Mouse (Mus musculus): ENCODE measurements at regions not wholly inside any gene's neighbourhood (a gene's known extent, or its start where the extent isn't known, plus 50 kb on each side); places are given as distances from the start of the nearest gene placed in this dataset.
A peak's percentile ranks its signal among the peaks of the same experiment; 100 is the strongest.

DNA sequence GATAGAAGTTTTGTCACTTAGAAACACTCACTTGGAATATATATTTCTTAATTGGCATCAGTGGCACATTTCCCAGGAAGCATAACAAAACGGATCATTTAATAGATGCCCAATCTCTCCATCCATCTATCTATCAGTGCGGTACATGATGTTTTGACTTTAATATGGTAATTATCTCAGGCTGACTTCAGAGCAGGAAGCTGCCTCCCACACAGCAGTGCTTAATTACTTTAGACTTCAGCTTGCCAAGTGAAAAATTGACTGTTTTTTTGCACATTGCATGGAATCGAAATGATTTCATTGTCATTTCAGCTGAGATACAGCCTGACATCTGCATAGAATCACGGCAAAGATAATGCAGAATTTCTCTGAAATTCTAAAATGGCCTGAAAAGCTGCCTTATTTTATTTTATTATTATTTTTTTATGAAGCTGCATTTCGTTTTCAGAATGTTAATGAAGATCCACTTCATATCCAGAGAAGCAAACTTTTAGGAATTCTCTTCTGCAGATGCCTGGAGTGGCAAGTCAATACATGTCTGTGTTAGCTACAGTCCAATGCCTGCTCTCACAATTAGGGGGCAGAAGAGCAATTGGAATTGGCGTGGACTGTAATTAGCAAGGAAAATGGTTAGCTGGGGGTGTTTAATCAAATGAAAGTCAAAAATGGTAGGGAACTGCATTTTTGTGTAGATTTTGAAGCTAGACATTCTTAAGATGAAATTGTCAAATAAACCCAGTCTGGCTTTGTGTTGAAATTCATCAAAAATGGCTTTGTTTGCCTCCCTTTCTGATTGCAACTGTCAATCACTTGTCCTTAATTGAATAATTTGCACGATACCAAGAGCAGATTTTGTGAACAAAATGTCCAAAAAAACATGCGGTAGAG is 240.3 kb downstream of the Ttll7 start:
- DNase-seq: no peak
- intact Hi-C loops (cut with DNase I): no loop called here

- DNase-seq: no peak
- intact Hi-C loops (cut with DNase I): no loop called here
Observed at GRCm38 (mm10) chr3:147093076-147093380, 240.9 kb downstream of the Ttll7 start.

DNA sequence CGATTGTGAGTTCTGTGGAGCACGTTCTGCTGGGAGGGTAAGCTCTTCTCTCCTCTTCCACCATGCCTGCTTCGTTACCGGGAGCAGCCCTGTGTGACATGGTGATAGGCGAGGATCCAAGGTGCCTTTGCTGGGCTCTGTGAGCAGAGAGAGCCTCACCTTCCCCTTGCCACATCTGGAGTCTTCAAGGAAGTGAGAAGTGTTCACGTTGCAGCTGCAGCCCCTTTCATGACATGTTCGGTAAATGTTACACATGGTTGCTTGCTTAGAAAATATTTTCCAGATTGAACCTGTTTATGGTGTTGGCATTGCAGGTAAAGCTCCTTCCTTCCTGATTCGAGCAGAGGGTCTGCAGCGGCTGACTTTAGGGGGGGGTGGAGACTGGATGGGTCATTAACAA is 244.0 kb downstream of the Ttll7 start:
- DNase-seq: no peak
- intact Hi-C loops (cut with DNase I): no loop called here

GRCm38 (mm10) chr3:147098065-147098580 is 246.0 kb downstream of the Ttll7 start:
- intact Hi-C loops (cut with DNase I): no loop called here
- DNase-seq: no peak

DNA sequence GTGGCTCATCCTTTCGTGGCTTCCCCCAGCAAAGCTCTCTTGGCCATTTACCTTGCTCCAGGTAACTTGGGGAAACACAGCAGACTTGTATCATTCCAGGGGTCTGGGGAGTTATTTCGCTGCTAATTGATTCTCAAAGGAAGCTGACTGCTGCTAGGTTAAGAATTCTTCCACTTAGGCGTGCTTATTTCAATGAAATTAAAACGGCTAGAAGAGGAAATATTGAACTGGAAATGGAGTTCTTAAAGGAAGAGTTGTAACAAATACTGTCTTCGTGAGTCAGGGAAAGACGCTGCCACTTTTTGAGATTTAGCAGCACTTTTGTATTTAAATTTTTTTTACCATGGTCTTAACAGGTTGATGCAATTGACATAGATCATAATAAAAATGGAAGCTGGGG is 246.4 kb downstream of the Ttll7 start:
- intact Hi-C loops (cut with DNase I): no loop called here
- DNase-seq: no peak

- intact Hi-C loops (cut with DNase I): no loop called here
- DNase-seq: no peak
Observed at GRCm38 (mm10) chr3:147099143-147099713, 247.1 kb downstream of the Ttll7 start.

DNA sequence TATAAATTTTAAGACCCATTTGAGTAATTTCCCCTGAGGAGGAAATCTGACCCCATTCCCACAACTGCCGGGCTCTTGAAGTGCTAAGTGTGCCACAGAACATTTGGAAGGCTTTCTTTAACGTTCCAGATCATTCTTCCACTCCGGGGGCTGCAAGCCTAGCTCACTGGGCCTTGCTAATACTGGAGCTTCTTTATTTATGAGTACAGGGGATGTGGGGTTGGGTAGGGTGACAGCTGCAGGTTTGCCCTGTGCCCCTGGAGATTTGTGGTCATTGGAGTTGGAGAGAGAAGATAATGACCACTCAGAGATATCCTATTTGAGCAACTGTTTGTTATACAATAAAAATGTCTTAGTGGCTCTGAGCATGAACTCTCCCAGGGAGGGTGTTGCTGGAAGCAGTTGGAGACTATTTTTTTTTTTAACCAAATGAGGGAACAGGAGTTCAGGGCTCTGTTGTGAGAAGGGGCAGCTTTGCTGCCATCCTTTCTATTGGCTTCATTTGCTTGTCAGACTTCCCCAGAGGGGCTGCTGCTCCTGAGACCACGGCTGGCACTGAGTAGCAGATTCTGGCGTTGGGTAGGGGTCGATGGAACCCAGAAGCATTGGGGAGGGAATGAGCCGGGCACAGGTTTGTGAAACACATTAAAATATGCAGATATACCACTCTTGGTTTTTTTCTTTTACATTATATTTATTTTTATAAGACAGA is 249.0 kb downstream of the Ttll7 start:
- intact Hi-C loops (cut with DNase I): no loop called here
- no peak for DNase-seq

GRCm38 (mm10) chr3:147101765-147102113 is 249.6 kb downstream of the Ttll7 start:
- DNase-seq: no peak
- intact Hi-C loops (cut with DNase I): no loop called here

- intact Hi-C loops (cut with DNase I): no loop called here
- DNase-seq: no peak
Observed at GRCm38 (mm10) chr3:147103428-147103827, 251.3 kb downstream of the Ttll7 start.

- intact Hi-C loops (cut with DNase I): no loop called here
- DNase-seq: no peak
Observed at GRCm38 (mm10) chr3:147117609-147118008, 265.4 kb downstream of the Ttll7 start.

GRCm38 (mm10) chr3:147118092-147118491 is 265.9 kb downstream of the Ttll7 start:
- DNase-seq: no peak
- intact Hi-C loops (cut with DNase I): no loop called here

DNA sequence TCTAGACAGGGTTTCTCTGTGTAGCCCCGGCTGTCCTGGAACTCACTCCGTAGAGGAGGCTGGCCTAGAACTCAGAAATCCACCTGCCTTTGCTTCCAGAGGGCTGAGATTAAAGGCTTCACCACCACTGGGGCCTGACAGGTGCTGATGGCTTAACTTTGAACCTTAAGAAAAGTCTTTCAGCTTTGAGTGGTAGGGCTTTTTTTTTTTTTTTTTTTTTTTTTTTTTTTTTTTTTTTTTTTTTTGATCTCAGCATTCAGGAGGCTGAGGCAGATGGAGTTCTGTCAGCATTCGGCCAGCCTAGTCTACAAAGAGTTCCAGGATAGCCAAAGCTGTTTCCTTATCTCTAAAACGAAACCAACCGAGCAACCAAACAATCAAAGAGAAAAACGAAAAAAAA is 266.5 kb downstream of the Ttll7 start:
- intact Hi-C loops (cut with DNase I): no loop called here
- DNase-seq: no peak

GRCm38 (mm10) chr3:147121826-147122225 is 269.7 kb downstream of the Ttll7 start:
- DNase-seq: no peak
- intact Hi-C loops (cut with DNase I): no loop called here

DNA sequence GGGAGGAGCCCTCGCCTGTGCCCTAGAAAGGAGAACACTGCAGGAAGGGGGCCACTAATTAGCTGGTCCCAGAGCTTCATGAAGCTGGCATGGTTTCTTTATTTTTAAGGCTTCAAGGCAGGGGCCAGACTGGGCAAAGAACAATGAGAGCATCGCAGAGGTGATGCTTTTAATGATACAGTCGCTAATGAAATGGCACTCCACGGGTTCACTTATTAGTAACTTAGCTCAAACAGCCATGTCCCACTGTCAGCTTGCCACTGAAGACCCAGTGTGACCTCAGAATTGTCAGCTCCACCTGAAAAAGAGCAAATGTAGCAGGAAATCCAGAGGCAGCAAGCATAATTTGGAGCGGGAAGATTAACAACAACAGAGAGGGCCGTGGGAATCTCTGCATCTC is 275.6 kb downstream of the Ttll7 start:
- intact Hi-C loops (cut with DNase I): no loop called here
- no peak for DNase-seq

- intact Hi-C loops (cut with DNase I): no loop called here
- no peak for DNase-seq
Observed at GRCm38 (mm10) chr3:147132830-147133229, 280.7 kb downstream of the Ttll7 start.

DNA sequence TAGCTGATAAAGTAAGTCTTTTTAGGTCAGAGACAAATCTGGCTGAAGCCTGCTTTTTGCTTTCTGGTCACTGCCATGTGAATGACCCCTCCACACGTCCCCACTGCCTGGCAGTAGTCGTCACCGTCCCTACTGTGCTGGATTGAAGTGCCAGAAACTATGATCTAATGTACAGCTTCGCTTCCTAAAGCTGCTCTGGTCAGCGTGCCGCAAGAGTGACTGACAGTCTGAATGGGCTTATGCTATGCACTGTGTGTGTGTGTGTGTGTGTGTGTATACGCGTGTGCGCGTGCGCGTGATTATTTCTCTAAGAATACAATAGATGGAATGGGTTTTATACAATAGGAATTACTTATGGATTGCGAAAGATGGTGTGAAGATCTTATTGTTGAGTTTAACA is 281.2 kb downstream of the Ttll7 start:
- no peak for DNase-seq
- intact Hi-C loops (cut with DNase I): no loop called here

DNA sequence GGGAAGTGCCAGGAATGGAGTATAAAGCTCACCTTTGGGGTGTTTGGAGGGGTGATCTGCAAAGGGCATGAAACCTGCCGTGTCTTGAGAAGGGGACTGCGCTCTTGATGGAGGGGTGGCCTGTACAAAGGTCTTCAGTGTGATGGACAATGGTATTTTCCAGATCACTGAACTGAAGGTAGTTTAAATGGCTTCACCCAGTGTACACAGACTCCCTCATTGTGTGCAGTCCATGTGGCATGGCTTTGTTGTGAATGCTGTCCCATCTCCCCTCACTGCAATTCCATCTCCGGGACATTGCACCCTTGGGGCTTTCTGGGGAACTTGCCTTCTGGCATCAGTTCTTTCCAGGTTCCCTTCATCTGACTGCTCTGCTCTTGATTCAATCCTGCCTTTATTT is 288.2 kb downstream of the Ttll7 start:
- intact Hi-C loops (cut with DNase I): no loop called here
- no peak for DNase-seq

DNA sequence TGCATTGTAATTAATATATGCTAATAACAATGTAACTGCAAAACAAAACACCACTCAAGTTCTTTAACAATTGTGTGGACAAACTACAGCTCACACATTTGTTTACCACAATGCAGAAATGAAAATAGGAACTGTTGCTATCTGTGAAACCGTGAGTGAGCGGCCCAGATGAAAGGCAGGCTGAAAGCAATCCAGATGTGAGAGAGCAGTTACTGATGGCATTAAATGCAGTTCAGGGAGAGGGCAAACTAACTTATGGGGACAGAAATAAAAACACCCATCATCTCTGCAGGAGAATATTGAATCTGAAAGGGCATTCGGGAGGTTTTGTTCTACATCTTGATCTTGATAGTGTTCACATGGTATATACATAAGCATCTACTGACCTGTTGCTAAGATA is 301.3 kb downstream of the Ttll7 start:
- no peak for DNase-seq
- intact Hi-C loops (cut with DNase I): no loop called here

DNA sequence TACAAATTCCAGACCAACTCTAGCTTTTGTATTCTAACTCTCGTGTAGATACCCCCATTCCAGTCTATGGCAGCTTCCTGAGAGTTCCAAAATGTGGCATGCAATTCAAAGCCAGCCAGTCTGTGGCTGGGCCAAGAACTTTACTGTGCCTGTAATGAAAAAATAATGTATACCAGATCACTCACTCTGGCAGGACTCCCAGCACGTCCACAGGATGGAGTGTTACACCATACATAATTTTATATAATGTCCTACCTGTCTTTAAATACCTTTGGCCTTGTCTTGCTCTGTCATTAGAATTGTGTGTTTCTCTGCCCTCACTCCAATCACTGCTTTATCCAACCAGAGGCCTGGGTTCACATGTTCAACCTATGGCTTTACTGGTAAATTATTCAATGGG is 301.8 kb downstream of the Ttll7 start:
- DNase-seq: no peak
- intact Hi-C loops (cut with DNase I): no loop called here

- intact Hi-C loops (cut with DNase I): no loop called here
- peak; percentile 15 for DNase-seq
Observed at GRCm38 (mm10) chr3:147163126-147163525, 311.0 kb downstream of the Ttll7 start.

- intact Hi-C loops (cut with DNase I): no loop called here
- DNase-seq: no peak
Observed at GRCm38 (mm10) chr3:147163540-147163939, 311.4 kb downstream of the Ttll7 start.

DNA sequence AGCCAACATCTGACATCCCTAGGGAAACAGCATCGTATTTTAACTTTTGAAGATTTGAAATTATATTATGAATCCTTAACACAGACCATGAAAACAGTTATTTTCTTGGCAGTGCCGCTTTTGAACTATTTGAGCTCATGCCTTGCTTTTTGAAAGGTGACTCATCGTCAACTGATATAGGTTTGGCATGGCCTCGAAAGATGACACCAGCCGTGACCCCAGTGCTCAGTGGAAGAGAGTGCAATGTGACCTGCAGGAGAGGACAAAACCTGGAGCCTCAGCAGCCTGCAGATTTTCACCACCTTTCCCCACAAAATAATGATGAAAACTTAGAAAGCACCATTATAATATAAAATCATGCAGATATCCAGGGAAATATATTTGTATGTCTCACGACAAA is 312.8 kb downstream of the Ttll7 start:
- intact Hi-C loops (cut with DNase I): no loop called here
- DNase-seq: no peak

Measured in left cerebral cortex, postnatal 4 days (tissue).